Mouse (Mus musculus): ENCODE data around the gene Fam47e.
A peak's percentile ranks its signal among the peaks of the same experiment; 100 is the strongest.
"Not testable (repeated sequence)": the region's sequence is repeated elsewhere in the genome, so short reads cannot be mapped to it uniquely, and the experiment has no call there.

The Fam47e gene

DNA sequence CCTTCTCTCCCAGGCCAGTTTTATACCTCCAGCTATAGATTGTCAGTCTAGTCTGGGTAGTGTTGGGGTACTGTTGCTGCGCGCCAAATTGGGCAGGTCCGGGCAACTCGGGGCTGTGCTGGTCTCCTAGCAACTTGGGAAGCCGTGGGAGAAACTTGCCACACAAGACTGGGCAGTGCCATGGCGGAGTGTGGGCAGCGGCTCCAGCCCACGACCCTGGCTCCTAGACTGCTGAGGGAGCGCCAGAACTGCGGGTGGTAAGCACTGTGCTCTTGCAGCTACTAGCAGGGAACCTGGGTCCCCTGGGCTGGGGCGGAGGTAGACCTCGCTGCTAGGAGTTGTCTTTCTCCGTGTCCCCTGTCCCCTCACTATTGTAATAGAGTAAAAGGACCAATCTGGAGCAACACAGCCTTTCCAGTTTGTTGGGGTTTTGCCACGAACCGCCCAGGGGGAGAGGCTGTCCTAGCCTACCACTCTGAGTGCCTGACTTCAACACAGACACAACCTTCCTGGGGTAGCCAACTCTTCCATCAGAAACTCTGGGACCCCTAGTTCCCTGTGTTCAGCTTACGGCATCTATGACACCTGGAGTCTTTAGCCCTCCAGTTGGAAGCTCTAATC, at the start of gene Fam47e:
Gene Fam47e (plus strand): TSS at position 179 of the 621 bp plus-strand sequence.
- no peak for DNase-seq (ENCODE audit: low read depth, low spot score)

DNA sequence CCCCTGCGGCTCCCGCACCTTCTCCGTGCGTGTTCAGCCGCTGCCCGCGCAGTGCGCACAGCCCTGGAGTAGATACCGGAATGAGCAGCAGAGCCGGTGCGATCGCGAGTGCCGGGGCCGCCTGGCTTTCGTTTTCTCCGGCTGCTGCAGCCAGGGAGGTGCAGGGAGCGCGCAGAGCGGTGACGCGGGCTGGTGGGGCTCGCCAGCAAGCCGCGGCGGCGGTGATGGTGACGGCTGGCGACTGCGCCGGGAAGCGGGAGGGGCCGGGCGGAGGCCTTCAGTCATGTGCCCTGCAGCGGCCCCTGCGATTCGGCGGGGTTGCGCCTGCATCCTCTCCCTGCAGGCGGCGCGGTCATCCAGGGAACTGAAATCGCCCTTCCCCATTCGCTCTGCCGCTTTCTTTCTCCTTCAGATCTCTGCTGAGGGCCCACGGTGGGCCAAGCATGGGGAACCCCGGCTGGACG, 49.4 kb upstream of the Fam47e start:
- peak; percentile 84 for DNase-seq (ENCODE audit: low read depth, low spot score)

DNA sequence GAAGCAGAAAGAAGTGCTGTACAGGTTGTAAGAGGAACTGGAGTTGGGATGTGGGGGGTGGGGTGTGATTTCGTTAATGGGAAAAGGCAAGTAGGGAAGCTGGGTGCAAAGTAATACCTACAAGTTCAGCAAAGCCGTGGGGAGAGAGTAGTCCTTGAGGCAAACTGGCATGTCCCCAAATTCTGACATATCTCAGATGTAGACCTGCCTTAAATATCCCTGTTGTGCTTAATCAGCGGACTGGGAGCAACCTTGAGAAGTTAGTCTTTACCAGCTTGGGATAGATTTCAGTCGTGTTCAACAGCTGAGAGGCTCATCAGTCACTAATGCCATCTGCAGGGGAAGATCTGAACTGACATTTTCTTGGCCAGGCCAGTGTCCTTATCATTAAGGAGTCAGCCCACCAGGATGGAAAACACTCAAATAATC, 48.6 kb upstream of the Fam47e start:
- DNase-seq (ENCODE audit: low read depth, low spot score) = peak; percentile 33

DNA sequence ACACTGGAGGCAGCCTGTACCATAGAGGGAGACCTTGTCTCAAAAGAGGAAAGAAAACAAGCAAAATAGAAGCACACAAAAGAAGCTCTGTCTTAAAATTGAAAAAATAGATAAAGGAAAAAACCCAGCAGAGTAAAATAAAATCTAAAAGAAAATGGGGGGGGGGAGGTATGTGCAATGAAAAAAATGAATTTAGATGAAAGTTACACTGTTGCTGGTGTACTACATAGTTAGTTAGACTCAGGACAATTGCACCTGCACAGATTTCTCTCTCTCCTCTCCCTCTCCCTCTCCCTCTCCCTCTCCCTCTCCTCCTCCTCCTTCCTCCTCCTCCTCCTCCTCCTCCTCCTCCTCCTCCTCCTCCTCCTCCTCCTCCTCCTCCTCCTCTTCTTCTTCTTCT, 48.1 kb upstream of the Fam47e start, which contains the start of gene Scarb2:
Gene Scarb2 (minus strand): TSS at position 101 of the 400 bp plus-strand sequence.
- DNase-seq (ENCODE audit: low read depth, low spot score) = no peak

DNA sequence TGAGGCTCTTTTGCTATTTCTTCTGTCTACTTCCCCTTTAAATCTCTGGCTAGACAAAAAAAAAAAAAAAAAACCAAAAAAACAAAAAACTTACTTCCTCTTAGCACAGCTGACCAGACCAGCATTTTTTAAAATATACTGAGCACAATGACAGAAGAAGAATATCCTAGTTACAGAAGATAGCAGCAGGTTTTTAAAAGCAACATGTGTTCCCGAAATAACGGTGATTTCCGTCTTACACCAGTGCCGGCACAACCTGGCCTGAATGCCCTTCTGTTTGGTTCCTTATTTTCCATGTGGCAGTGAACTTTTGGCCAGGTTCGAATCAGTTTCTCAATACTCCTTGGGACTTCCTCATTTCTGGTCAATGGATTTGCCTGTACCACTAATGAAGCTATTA, 46.0 kb upstream of the Fam47e start:
- no peak for DNase-seq (ENCODE audit: low read depth, low spot score)

DNA sequence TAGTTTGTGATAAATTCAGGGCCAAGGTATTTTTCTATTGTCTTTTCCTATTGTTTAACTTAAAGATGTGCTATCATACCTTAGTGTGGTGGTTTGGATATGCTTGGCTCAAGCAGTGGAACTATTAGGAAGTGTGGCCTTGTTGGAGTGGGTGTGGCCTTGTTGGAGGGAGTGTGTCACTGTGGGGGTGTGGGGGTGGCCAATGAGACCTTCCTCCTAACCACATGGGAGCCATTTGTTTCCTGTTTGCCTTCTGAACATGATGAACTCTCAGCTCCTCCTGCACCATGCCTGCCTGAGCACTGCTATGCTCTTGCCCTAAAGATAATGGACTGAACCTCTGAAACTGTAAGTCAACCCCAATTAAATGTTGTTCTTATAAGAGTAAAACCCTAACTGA, 43.6 kb upstream of the Fam47e start:
- no peak for DNase-seq (ENCODE audit: low read depth, low spot score)

DNA sequence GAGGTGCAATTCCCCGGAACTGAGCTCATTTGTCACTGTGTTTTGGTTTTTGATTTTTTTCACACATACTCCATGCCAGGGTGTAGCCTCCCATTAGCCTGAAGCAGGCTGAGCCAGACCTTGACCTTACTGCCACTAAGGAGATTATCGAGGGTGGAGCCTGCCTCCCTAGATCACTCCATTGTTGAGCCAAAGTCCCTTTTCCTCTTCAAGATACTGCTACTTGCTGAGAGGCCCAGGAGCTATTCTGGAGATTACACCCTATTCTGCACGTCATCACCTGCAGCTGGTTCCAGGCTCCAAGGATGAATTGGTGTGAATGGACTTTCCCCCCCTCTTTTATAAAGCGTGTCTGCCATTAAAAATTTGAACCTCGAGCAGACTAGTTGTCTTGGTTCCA, 42.8 kb upstream of the Fam47e start:
- DNase-seq (ENCODE audit: low read depth, low spot score) = no peak

DNA sequence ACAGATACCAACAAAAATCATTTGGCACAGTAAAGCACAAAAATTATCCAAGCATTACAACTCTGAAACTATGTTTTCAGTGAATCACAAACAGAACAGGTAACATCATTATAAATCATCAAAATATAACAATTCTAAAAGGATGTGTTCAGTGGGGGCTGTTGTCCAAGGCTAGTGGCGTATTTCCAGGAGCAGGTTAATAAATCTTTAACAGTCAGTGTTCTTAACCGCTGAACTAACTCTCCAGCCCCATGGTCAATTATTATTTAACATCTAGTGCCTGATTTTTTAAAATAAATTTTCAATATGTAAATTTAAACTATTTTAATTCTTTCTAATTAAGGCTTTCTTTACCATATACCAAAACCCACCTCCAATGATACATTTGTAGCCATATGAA, 33.7 kb upstream of the Fam47e start:
- DNase-seq (ENCODE audit: low read depth, low spot score) = not testable (repeated sequence)

DNA sequence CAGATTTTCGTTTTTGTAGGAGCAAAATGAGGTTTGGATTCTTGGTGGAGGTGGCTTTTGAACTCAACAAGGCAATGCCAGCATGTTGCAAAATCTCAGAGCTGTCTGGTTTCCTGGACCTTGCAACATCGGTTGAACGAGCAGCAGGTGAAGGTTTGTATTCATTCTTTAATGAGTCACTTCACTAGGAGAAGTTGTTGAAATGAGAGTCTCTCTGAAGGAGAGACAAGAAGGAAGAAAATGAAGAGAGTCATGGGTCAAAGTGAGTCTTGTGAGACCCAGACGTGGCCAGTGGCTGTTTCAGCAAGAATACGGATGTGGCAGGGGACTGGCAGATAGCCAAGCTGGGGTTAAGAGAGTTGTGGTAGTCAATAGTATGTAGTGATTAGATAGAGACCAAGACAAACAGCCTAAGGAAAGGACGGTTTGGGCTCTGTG, 30.0 kb upstream of the Fam47e start:
- DNase-seq (ENCODE audit: low read depth, low spot score) = no peak

DNA sequence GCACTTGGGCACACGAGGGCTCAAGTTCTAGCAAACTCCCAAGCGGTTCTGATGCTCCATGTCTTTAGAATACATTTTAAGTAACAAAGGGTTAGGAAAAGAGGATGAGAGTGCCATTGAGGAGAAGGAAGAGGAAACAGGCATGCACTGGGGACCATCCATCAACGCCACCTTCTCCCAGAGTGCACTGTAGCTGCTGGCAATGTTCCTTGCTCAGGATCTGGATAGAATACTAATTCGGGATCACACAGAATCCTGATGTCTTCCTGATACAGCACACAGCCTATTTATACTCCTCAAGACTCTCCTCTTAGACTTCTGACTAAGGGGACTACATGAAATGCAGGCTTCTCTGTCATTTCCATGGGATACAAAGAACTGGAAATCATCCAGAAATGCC, 15.2 kb upstream of the Fam47e start:
- no peak for DNase-seq (ENCODE audit: low read depth, low spot score)

DNA sequence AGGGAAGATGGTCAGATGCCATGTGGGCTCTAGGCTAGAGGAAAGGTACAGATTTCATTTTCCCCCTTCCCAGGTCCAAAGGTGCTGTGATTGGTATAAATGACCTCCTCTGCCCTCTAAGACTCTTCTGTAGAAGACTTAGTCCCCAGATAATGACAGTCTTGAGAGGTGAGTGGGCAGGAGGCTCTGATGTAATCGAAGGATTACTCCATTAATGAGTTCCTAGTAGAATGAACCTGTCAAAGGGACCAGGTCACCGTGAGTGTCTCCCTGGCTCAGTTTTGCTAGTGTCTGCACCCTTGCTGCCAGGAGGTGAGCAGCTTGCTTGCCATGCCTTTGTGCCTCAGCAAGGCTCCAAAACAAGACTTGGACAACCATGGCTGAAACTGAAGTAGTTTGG, 2.3 kb upstream of the Fam47e start:
- no peak for DNase-seq (ENCODE audit: low read depth, low spot score)

DNA sequence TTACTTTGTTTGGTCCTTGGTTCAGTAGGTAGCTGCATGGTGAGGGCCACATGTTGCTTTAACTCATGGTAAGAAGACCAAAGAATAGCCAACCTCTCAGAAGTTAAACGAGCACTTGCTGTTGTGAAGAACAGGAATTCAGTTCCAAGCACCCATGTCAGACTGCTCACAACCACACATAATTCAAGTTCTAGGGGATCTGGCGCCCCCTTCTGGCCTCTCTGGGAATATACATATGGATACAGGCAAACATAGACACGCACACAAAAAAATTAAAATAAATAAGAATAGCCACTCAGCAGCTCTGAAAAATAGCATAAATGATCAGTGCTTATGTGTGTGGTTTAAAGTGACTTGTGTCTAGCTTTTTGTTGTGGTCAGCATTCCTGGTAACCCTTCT, 930 bp upstream of the Fam47e start:
- DNase-seq (ENCODE audit: low read depth, low spot score) = no peak

DNA sequence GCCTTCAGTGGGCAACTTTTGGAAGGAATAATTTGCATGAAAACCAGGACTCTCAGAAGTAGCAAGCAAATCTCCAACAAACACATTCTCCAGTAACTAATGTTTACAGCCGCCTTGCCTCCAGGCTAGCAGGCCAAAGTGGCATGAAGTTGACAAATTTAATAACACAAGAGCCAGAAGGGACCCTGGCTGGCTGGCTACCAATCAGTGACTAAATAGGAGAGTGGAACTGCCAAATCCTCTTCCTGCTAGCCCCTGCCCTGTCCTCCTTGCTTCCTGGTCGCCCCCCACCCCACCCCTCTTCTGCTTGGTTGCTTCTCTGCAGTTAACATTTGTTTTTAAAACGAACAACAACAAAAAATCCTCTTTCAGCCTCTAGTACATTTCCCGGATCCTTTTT, 426 bp upstream of the Fam47e start:
- no peak for DNase-seq (ENCODE audit: low read depth, low spot score)

DNA sequence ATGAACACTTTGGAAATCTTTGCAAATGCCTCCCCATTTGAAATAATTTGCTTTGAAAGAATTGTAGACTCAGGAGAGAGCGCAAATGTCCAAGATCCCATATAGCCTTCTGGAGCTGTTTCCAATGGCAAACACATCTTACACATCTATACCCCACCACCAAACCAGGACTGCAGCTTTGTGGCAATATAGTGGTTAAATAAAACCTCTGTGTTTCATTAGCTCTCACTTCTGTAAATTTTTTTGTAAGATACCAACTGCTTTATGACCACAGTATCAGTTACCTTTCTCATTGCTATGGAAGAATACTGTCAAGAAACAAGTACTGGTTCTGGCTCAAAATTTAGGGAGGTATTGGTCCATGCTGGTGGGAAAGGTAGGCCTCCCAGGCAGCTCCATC, 1.0 kb downstream of the Fam47e start:
- no peak for DNase-seq (ENCODE audit: low read depth, low spot score)

DNA sequence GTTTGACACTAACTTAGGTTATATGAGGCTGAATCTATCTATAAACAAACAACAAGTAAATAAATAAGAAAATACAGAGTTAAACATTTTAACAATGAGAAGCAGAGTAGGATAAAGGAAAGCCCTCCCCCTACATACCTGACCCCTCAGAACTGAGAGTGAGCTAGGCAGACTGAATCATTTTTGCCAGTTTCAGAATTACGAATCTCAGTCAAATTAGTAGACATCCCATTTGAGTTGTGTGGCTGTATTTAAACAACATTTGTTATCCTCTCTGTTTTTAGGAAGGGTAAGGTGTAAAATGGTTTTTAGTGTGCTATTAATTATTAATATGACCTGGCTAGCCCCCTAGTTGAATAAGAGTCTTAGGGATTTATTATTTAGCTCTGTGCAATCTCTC, 2.6 kb downstream of the Fam47e start:
- no peak for DNase-seq (ENCODE audit: low read depth, low spot score)

DNA sequence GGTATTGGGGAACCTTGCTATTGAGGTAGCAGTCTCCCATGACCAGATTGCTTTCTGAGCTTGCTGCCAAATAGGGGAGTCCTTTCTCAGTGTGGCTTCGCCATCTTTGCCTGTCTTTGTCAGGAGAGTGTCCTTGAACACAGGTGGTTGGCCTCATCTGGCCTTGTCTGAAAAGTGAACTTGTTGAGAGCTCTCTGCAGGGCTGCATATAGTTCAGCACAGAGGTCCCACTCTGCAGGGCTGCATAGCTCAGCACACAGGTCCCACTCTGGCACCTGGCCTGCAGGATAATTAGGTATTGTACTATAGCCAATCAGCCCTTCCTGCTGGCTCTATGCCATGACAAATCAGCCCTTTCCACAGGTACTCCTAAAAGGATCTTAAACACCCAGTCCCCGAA, 5.3 kb downstream of the Fam47e start:
- DNase-seq (ENCODE audit: low read depth, low spot score) = no peak

DNA sequence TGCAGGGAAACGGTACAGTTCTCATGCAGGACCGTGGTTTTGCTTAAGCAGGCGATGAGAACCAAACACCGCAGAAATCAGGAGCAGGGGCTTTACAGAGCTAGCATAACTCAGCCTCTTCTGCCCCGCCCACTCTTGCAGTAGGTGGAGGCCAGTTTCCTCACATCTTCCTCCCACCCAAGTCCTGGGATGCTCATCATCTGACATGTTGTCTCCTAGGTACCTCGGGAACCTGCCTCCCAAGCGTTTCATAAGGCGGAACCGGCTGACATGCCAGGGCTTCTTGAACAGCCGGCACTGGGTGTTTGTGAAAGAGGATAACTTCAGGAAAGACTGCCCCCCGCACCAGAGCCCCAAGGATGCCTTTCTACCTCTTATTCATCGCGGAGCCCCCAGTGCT, 7.1 kb downstream of the Fam47e start:
- DNase-seq (ENCODE audit: low read depth, low spot score) = no peak

DNA sequence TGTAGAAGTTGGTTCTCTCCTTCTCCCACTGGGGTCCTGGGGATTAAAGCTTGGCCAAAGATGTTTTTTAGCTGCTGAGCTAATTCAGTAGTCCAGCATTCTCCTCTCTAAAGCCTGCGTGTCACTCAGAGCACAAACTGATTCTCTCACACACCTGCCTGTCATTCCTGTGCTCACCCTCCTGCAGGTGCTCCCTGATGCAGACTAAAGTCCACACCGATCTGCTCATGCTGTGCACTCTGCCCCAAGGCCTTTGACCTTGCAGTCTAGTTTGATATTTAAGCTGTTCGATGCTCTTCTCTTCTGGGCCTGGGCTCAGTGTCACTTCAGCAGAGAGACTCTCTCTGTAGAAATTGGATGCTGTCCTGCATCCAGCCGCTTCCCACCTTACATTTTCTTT, 16.4 kb downstream of the Fam47e start:
- no peak for DNase-seq (ENCODE audit: low read depth, low spot score)

DNA sequence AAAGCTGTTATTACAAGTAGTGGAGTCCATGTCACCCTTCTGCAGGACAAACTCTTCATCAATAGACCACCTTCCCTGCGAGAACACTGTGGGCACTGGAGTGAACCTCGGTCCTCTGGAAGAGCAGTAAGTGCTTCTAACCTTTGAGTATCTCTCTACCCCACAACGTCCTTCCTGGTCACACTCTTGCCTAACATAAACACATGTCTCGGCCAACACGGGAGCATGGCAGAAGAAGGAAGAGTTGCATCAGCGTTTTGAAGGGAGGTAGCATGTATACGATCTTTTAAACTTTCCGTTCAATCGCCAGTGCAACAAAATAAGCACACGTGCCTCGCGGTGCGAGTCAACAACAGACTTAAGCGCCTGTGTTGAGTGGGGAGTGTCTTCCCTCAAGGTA, 24.7 kb downstream of the Fam47e start:
- DNase-seq (ENCODE audit: low read depth, low spot score) = no peak

DNA sequence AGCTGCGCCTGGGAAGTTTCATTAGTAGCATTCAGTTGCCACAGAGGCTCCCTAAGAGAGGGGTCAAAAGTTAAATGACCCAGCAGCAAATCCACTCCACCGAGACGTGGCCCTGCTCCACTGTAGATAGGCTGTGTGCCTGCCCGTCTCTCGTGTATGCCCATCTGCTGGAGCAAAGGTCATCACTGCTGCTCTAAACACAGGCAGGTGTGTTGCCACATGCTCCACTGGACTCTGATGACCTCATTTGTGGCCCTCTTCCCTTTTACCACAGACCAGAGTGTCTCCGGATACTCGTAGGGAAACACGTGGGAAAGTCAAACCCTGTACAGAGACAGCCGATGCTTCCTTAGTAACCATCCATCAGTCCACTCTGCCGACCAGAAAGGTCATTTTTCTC, 31.1 kb downstream of the Fam47e start:
- no peak for DNase-seq (ENCODE audit: low read depth, low spot score)

DNA sequence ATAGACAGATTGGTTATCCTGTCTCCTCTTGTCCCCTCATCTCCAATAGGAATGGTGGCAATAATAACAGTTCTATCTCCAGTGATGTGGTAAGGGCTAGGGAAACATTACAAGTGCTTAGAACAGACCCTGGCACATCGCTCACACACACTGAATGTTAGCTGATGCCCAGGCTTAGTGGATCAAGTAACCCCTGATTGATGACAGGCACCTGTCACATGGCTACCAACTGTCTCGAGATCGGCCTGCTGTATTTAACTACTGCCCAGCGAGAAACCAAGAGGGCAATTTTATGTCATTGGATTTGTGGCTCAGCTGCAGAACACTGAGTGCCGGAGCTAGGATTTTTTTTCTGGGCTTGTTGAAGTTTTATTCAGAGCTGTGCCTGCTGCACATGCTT, 40.2 kb downstream of the Fam47e start:
- no peak for DNase-seq (ENCODE audit: low read depth, low spot score)

DNA sequence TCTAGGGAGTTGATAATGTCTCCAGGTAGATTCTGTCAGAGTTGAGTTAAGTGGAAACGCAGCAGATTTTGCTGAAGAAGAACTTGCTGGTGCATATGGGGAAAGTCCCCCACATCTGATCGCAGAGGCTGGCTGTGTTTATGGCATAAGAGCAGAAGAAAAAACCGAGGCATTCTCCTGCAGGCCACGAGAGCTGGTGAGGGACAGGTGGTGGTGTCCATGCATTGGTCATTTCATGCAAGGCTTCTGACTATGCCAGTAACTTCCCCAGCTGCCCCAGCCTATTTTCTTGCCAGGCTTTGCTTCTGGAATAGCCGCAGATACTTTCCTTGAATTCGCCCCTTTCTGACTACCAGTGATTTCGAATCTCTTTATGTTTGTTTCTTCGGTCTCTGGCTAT, 42.0 kb downstream of the Fam47e start:
- DNase-seq (ENCODE audit: low read depth, low spot score) = no peak

DNA sequence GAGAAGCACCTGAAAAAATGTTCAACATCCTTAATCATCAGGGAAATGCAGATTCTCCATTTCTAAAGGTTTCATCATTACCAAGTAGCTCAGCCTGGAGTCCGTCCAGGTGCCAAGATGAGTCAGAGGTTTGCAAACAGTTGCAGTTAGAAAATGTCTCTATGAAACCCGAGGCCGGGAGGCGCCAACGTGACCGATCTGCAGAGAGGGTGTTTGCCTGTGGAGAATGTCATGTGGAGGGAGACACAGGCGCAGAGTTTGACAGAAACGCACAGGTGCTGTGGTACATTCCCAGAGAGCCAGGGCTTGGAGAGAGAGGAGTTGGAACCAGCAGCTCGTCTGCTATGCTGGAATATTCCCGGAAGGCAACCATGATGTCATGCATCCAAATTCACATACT, 44.2 kb downstream of the Fam47e start:
- no peak for DNase-seq (ENCODE audit: low read depth, low spot score)
